Mouse (Mus musculus): ENCODE measurements around the gene Gpr180.
"Not testable (repeated sequence)": the region's sequence is repeated elsewhere in the genome, so short reads cannot be mapped to it uniquely, and the experiment has no call there.

Gpr180 gene

GRCm38 (mm10) chr14:118136744-118137452 is at the start of gene Gpr180:
Gene Gpr180 (plus strand): TSS chr14:118137158.
- peak; percentile 97 for DNase-seq

- DNase-seq = no peak
Measured at GRCm38 (mm10) chr14:118088437-118089207, 48.3 kb upstream of the Gpr180 start.

DNA sequence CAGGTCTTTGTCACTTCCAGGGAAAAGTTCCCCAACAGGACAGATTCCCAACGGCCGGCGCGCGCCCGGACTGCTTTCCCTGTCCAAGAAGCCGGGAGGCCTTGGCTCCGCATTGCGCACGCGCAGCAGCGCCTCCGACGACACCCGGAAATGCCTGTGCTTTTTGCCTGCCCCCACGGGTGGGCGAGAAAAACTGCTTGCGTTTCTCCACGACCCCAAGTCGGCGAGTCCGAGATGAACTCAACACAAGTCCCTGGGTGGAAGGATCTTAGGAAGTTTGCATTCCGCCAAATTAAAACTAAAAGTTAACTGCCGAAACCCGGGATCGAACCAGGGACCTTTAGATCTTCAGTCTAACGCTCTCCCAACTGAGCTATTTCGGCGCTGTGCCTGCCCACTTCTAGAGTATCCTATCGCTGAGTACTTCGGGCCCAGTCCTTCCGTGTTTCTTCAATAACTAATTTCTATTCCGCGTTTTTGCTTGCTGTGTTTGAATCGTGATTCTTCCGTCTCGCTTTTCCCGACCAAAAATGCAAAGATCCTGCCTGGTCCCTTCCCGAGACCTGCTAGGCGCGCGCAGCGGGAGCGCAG is 47.6 kb upstream of the Gpr180 start:
- DNase-seq = peak; percentile 87

DNA sequence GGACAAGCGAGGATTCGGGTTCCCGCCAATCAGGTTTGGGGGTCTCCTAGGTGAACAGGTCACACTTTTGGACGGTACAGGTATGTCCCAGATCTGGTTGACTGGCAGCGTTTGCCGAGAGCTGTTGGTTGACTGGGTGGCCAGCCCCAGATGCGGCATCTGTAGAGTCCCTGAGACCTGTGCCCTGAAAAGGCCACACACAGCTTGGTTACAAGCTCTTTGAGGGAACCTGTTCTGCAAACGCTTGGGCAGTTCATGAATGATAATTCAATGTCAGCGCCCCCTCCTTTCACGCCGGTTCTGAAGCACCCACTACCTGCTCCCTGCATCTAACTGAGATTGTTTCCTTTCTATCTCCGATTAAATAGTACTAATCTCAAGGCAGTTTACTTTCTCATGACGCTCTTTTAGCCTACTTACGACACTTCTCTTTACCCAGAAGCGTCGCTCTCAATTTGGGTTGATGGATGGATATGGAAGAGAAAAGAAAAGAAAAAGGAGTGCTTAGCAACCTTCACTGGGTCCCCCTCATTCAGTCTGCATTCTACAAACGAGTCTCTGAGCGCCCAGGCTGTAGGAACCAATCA is 47.1 kb upstream of the Gpr180 start:
- no peak for DNase-seq

DNA sequence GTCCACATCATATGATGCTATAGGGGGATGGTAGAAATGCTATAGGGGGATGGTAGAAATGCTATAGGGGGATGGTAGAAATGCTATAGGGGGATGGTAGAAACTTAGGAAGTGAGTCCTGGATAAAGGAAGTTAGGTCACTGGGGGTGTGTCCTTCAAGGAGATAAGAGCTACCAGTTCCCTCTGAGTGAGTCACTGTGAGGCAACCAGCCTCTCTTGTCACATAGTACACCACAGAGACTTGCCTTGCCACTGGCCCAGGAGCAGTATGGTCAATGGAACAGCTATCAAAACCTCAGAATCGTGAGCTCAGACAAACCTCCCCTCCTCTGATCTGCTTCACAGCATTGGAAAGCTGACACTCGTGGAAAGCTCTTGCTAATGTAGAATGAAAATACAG is 38.7 kb upstream of the Gpr180 start:
- no peak for DNase-seq

DNA sequence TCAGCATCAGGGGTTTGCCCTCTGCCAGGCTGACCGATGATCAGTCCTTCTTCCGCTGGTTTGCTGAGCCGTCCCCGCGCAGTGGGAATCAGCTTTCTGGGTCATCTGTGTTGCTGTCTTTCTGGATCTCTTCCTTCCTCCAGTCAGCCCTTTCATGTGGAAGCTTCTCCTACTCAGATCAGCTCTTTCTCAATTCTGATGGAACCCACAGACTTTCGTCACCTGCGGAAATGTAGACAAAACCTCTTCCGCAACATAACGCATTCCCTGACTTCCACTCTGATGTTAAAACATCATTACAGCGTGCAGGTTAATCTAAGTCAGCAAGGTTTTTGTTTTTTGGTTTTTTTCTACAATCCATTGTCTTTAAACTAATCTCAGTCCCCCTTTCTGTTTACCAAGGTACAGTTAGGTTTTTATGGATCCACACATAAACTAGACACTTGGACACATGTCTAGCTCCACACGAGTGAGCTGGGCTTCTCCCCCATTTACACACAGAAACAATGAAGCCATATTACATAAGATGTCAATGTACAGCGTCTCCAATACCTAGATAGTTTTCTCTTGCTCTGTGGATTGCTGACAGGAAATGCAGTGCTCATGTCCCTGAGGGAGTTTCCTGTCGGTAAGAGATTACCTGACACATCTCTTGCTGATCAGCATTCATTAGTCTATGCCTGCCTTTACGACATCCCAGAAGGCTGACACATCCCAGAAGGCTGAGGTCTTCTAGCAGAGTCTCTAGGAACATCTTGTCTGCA is 35.5 kb upstream of the Gpr180 start:
- no peak for DNase-seq

DNA sequence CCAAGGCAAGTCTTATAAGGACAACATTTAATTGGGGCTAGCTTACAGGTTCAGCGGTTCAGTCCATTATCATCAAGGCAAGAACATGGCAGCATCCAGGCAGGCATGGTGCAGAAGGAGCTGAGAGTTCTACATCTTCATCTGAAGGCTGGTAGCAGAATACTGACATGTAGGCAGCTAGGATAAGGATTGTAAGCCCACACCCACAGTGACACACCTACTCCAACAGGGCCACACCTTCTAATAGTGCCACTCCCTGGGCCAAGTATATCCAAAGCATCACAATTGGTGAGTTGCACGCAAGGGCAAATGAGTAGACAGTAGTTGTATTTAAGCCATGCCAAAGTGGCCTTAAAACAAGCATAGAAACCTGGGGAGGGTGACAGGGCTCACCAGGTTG is 29.5 kb upstream of the Gpr180 start:
- DNase-seq = not testable (repeated sequence)

GRCm38 (mm10) chr14:118113116-118113515 is 23.8 kb upstream of the Gpr180 start:
- DNase-seq = no peak

DNA sequence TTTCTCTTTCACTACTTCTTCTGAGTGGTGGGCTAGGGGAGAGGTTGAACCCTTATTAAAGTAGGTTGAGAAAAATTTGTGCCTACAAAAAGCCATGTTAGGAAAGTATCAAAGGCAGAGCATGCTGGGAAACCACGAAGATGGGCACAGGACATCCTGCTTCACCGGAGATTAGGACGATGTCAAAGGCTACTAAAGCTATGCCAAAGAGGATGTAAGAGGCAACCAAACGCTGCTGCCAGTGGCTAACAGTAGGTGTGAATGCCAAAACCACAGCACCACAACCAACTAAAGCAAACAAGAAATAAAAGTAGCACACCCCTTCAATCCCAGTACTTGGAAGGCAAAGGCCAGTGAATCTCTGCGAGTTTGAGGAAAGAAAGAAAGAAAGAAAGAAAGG is 12.8 kb upstream of the Gpr180 start:
- no peak for DNase-seq

GRCm38 (mm10) chr14:118124771-118125170 is 12.2 kb upstream of the Gpr180 start:
- DNase-seq = no peak

GRCm38 (mm10) chr14:118126301-118126700 is 10.7 kb upstream of the Gpr180 start:
- no peak for DNase-seq

DNA sequence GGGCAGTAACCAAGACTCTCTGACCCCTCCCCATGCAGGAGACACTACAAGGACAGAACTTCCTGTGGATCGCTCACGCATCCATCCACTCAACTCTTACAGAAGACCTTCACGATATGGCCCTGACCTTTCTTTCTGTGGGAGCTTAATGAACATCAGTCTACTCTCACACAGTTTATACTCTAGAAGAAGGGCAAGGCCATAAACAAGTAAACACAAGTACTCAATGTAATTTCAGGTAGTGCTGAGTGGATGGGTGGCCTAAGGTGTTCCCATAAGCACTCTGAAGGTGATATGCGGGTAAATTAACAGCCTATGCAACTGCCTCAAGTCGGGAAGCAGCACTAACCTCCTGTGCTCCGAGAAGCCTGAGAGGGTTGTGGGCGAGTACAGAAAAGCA is 5.5 kb upstream of the Gpr180 start:
- DNase-seq = no peak

GRCm38 (mm10) chr14:118131931-118132641 is 4.9 kb upstream of the Gpr180 start:
- DNase-seq = no peak

- DNase-seq = peak; percentile 99
Measured at GRCm38 (mm10) chr14:118132642-118132977, 4.3 kb upstream of the Gpr180 start, which contains the start of gene Tgds. Gene Tgds (minus strand): TSS chr14:118132755.

GRCm38 (mm10) chr14:118137487-118137886 is 529 bp downstream of the Gpr180 start:
- no peak for DNase-seq

- DNase-seq = no peak
Measured at GRCm38 (mm10) chr14:118142283-118142682, 5.3 kb downstream of the Gpr180 start.

DNA sequence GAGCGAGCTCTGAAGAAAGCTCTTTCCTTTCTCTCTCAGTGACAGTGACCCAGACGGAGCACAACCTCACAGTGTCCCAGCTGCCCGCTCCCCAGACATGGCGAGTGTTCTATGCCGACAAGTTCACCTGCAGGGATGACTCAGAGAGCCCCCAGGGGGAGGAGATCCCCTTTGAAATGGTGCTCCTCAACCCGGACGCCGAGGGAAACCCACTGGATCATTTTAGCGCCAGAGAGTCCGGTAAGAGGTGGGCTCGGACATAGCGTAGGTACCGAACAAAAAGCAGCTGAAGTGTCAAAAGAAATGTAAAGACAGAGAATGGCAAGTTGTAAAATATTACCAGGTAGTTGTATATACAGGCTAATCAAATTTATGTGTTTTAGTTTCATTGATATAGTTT is 11.1 kb downstream of the Gpr180 start:
- no peak for DNase-seq

GRCm38 (mm10) chr14:118148554-118148953 is 11.6 kb downstream of the Gpr180 start:
- no peak for DNase-seq

- DNase-seq = no peak
Measured at GRCm38 (mm10) chr14:118150656-118151551, 13.9 kb downstream of the Gpr180 start.

DNA sequence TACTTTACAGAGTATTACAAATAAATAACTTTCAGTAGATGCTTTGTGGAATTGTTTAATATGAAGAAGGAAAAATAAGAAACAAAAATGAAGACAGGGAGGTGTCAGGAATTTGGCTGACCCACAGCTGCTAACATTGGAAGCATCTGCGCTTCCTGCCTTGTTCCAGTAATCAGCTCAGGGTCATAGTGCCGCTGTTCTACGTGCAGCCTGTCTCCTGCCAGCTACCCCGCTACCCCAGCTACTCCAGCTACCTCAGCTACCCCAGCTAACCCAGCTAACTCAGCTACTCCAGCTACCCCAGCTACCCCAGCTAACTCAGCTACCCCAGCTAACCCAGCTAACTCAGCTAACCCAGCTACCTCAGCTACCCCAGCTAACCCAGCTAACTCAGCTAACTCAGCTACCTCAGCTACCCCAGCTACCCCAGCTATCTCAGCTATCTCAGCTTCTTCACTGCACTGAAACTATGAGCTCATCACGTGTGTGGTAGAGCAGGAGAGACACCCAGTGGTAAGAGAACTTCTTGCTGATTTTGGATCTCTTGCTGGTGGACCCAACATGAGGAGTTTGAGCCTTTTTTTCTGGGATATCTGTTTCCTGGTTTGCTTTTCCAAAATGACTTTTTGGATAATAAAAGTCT is 14.8 kb downstream of the Gpr180 start:
- DNase-seq = no peak

GRCm38 (mm10) chr14:118152294-118152651 is 15.3 kb downstream of the Gpr180 start:
- DNase-seq = no peak

Data from cerebellum, adult 9-11 months (tissue).